Mouse (Mus musculus): ENCODE measurements around the gene Tmem139.

The Tmem139 gene

GRCm38 (mm10) chr6:42282865-42283528 lies 21.2 kb downstream of the Tmem139 start:
- no peak for DNase-seq

DNA sequence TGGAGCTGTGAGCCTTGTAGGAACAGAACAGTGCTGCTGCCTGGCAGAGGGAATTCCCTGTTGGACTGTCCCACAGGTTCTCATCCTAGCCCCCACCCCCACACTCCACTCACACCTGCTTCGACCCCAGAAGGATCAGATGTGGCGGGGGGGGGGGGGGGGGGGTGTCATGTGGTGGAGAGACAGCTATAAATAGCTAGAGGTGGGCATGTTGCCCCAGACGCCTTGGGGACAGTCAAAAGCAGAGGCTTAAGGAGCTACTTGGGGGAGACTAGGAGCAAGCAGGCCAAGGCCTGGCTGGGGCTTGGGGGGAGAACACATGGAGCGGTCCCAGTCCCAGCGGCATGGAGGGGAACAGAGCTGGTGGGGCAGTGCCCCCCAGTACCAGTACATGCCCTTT lies 24.7 kb downstream of the Tmem139 start, which contains the start of gene Clcn1:
Gene Clcn1, plus strand, starts transcription at position 238 of the 400 bp plus-strand sequence.
- DNase-seq = no peak

GRCm38 (mm10) chr6:42287562-42287961 lies 25.8 kb downstream of the Tmem139 start:
- no peak for DNase-seq

- no peak for DNase-seq
Observed at GRCm38 (mm10) chr6:42293327-42293726, 31.6 kb downstream of the Tmem139 start.

DNA sequence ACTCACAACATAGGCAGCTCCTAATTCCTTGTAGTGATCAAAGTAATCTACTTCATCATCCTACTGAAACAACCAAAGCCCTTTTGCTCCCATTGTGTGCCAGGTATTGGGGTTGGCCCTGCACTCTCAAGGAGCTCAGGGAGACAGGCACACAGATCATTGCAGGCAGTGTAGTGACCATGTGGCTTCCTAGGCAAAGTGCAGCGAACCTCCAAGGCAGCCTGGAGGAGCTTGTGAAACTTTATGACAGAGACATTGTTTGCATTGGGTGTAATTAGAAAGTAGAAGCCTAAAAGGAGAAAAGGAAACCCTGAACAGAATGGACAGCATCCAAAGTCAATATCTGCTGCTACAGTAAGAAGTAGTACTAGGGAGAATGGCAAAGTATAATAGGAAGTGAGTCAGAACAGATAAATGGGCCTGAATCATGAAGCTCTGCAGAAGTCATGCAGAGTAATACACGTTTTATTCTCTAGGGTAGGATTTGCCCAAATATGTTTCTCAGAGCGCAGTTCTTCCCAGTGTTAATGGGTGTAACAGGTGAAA lies 33.9 kb downstream of the Tmem139 start:
- no peak for DNase-seq

DNA sequence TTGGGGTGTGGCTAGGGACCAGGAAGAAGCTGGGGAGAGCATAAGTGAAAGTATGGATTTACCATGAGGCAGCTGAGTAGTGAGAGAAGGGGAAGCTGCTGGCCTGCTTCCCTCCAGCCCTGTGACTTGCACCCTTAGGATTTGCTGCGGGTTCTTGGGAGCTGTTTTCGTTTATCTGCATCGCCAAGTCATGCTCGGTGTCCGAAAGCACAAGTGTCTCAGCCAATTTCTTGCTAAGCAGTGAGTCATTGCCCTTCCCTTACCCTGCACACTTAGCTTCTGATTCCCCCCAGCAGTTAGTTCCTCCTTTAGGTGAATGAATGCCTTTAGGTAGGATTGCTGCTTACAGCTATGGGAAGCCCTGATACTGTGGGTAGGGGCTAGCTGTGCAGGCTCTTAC lies 37.6 kb downstream of the Tmem139 start:
- no peak for DNase-seq

- peak; percentile 28 for DNase-seq
Observed at GRCm38 (mm10) chr6:42309816-42310378, 48.1 kb downstream of the Tmem139 start.

DNA sequence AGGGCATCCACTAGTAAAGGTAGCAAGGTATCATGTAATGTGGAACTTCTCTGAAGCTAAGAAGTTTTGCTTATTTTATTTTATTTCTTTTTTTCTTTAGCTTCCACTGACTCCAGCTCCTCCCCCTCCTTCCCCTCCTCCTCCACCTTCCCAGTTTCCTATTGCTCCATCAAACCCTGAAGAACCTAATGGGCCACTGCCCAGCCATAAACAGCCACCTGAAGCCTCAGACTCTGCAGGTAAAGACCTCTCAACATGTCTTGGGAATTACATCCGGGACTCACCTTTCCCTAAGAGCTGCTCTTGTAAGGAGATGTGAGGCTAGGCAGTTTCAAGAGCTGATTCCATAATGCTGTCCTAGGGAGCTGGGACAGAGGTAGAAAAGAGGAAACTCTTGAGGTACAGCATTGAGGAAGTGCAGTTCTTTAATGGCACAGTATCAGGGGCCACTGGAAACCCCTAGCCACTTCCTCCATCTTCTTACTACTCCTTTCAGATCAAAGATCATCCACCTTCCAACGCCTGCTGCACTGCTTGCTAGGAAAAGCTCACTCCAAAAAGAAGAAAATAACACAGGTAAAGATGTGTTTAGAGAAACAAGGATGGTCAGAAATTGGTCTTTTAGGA lies 48.8 kb downstream of the Tmem139 start:
- no peak for DNase-seq
